Mouse (Mus musculus) heart, postnatal 0 days (tissue): ENCODE measurements at regions not wholly inside any gene's neighbourhood (a gene's known extent, or its start where the extent isn't known, plus 50 kb on each side); places are given as distances from the start of the nearest gene placed in this dataset.
"Not testable (repeated sequence)": the region's sequence is repeated elsewhere in the genome, so short reads cannot be mapped to it uniquely, and the experiment has no call there.

Experiments used
- ATAC-seq: fragments of 200-750 bp; cut with Nextera tagmentation; 2 replicates; pipeline ENCODE4 v1.8.0; 2017; ENCODE audit warnings: low read depth, moderate number of reproducible peaks, moderate library complexity; ENCODE audit not compliant: insufficient read depth
- DNase-seq: peaks from one replicate; pipeline ENCODE4 v3.0.0-alpha.2; 2016; ENCODE audit warnings: low spot score
- H3K27ac ChIP-seq: fragments of 300-500 bp; sonication (generic); 2 replicates; pipeline ENCODE4 v1.5.1; 2014; ENCODE audit warnings: low read depth, mild to moderate bottlenecking
- H3K27me3 ChIP-seq: fragments of 300-500 bp; sonication (generic); 2 replicates; pipeline ENCODE4 v1.6.1; 2014; ENCODE audit warnings: low read length, mixed read lengths; ENCODE audit not compliant: control insufficient read depth, insufficient read depth
- H3K36me3 ChIP-seq: fragments of 300-500 bp; sonication (generic); replicated peaks from 2 replicates; pipeline ENCODE4 v1.6.1; 2014; ENCODE audit warnings: low read length, mixed read lengths; ENCODE audit not compliant: control insufficient read depth, insufficient read depth
- H3K4me1 ChIP-seq: fragments of 300-500 bp; sonication (generic); 2 replicates; pipeline ENCODE4 v1.6.1; 2014; ENCODE audit warnings: antibody characterized with exemption; ENCODE audit not compliant: control insufficient read depth, insufficient read depth
- H3K4me2 ChIP-seq: fragments of 300-500 bp; sonication (generic); 2 replicates; pipeline ENCODE4 v1.6.1; 2014; ENCODE audit warnings: low read depth, mild to moderate bottlenecking, low read length, moderate library complexity
- H3K4me3 ChIP-seq: fragments of 300-500 bp; sonication (generic); 2 replicates; pipeline ENCODE4 v1.5.1; 2014; ENCODE audit warnings: low read depth, low read length
- H3K9ac ChIP-seq: fragments of 300-500 bp; sonication (generic); replicated peaks from 2 replicates; pipeline ENCODE4 v1.6.1; 2014; ENCODE audit warnings: low read depth, low read length, mixed read lengths
- H3K9me3 ChIP-seq: fragments of 300-500 bp; sonication (generic); replicated peaks from 2 replicates; pipeline ENCODE4 v1.6.1; 2016; ENCODE audit warnings: low read length; ENCODE audit not compliant: control insufficient read depth
- CTCF ChIP-seq: IDR thresholded peaks from 2 replicates; pipeline ENCODE4 v1.5.1; 2016; ENCODE audit warnings: antibody characterized with exemption, control low read depth, low read depth
- EP300 ChIP-seq: IDR thresholded peaks from 2 replicates; pipeline ENCODE4 v1.6.1; 2016; ENCODE audit warnings: antibody characterized with exemption, low read depth
- WGBS: fragments of 180-500 bp; shearing (Covaris S2); extraction: QIAGEN DNeasy Blood & Tissue Kit; methylation state at CpG from one replicate; pipeline ENCODE4 v1.1.7; 2014; 5-methylcytosine and 5-hydroxymethylcytosine counted together

DNA sequence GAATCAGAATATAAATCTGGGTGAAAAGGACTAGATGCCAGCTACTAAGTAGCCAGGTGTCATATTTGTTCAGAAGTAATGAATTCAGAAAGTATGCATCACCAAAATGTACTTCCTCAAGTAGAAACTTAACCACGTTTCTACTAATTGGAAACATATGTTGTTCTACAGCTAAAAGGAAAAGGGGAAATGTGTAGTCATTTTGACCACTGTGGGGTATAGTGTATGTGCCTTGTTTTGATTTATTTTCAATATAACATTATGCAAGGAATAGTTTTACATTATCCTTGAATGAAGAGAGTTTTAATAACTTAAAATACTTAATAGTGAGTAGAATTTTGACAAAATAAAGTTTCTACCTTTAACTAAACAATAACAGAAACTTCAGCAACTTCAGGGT is 257.7 kb downstream of the Plod2 start:
- H3K27ac ChIP-seq: no peak overlapping the region
- ATAC-seq: no peak
- H3K4me3 ChIP-seq: no peak overlapping the region
- no peaks in the 10 kb centered on the region for H3K27me3 ChIP-seq
- DNase-seq: no peak
- no peak overlapping the region for H3K9ac ChIP-seq
- H3K9me3 ChIP-seq: no peaks in the 10 kb centered on the region
- H3K36me3 ChIP-seq: no peaks in the 10 kb centered on the region
- no peaks in the 10 kb centered on the region for H3K4me1 ChIP-seq
- no peak overlapping the region for H3K4me2 ChIP-seq
- no peak for TF ChIP-seq CTCF
- TF ChIP-seq EP300: no peak
- WGBS: 50% methylated on average over 1 of the region's 1 CpGs

DNA sequence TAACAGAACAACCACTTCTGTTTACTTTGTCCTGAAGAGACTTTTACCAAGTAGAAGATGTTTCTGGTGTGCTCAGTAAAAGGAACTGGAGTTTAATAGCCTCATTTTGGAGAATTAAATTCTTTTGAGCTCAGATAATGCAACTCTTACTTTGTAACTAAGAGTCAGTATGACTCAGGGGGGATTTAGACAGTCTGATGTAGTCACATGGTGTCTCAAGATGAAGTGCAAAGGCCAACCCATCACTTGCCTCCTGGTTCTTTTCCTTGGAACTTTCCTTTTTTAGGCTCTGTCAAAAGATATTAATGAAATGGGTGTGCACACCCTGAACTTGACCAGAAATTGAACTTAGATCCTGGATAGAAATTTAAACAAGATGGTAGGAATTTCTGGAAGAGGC is 267.4 kb downstream of the Plod2 start:
- Histone ChIP-seq H3K27ac (no peak overlapping the region), H3K9me3 (no peaks in the 10 kb centered on the region), H3K27me3 (no peaks in the 10 kb centered on the region), H3K36me3 (no peaks in the 10 kb centered on the region), H3K4me3 (no peak overlapping the region), H3K4me1 (no peaks in the 10 kb centered on the region), H3K9ac (no peak overlapping the region), H3K4me2 (no peak overlapping the region)
- no peak for DNase-seq
- ATAC-seq: no peak
- TF ChIP-seq CTCF (no peak), EP300 (no peak)

DNA sequence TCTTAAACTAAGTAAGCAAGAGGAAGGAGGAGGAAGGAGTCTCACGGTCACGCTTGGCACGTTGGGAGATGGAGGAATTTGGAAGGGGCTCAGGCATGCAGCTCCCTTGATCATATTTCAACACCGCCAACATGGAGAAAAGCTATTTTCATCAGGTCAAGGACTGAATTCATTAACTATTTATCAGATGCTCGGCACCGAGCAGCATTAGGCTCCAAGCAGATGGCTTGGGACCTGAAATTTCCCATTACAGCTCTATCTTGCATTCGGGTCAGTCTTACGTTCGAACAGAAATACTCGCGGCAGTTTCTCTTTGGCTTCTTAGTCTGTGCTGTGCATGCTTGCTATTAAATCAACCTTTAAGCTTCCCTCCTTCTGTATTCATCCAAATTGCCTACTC is 278.7 kb downstream of the Plod2 start:
- no peak for ATAC-seq
- 51% methylated on average over 11 of the region's 11 CpGs for WGBS
- no peak overlapping the region for H3K9ac ChIP-seq

DNA sequence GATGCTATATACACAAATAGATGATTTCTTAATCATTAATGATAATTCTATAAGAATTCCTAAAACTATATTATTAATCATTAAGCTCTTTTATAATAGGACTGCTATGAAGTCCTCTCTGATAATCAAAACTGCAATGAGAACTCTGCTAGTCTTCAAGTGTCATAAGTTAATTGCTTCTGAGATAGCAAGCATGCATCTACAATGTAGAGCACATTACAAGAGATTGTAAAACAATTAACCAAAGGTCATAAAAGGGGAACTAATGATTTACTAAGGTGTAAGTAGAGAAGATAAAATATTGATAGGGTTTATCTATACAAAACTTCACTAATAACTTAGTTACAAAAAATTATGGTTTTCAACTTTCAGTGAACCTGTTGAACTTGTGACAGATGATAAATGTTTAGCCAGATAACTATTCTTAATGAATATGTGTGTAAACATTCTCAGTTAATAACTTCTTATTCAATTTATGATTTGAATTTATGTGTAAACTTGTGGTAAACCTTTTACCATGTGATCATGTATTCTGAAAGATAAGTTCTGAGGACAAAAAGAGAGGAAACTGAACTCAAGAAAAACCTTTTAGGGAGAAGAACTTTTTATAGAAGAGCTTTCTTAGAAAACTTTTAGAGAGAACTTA is 284.8 kb downstream of the Plod2 start:
- ATAC-seq: no peak
- no peak overlapping the region for H3K4me2 ChIP-seq

More for the DNA sequence above, 278.7 kb downstream of the Plod2 start:
- H3K4me1 ChIP-seq: no peaks in the 10 kb centered on the region
- H3K4me3 ChIP-seq: peak overlapping the region; percentile 8; the same call in 1 of the 2 replicates
- peak overlapping the region; percentile 42 for H3K4me2 ChIP-seq
- no peak overlapping the region for H3K27ac ChIP-seq
- DNase-seq: no peak
- H3K9me3 ChIP-seq: no peaks in the 10 kb centered on the region
- no peaks in the 10 kb centered on the region for H3K27me3 ChIP-seq
- H3K36me3 ChIP-seq: no peaks in the 10 kb centered on the region
- no peak for TF ChIP-seq EP300
- no peak for TF ChIP-seq CTCF

DNA sequence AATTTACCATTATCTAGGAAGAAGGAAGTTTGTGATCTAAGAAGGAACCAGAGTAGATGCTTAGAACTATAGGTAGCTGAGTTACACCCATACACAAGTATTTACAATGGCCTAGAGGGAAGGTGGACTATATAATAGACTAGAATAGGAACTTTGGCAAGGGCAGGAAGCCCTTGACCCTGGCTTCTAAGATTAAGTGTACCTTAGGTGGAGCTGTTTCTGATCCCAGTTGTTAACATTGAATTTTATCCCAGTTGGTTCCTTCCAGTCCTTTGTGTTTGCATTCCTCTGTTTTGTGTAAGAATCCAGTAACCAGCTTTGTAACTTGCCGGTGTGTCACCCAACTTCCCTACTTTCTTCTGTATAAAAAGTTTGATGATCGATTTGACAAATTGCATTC is 294.1 kb downstream of the Plod2 start:
- 82% methylated on average over 2 of the region's 2 CpGs for WGBS
- not testable (repeated sequence) for ATAC-seq, DNase-seq

More for the DNA sequence above, 284.8 kb downstream of the Plod2 start:
- Histone ChIP-seq H3K4me3 (no peak overlapping the region), H3K9me3 (no peaks in the 10 kb centered on the region), H3K9ac (no peak overlapping the region), H3K27me3 (no peaks in the 10 kb centered on the region), H3K36me3 (no peaks in the 10 kb centered on the region), H3K27ac (no peak overlapping the region), H3K4me1 (no peaks in the 10 kb centered on the region)
- no peak for DNase-seq
- TF ChIP-seq CTCF (no peak), EP300 (no peak)

DNA sequence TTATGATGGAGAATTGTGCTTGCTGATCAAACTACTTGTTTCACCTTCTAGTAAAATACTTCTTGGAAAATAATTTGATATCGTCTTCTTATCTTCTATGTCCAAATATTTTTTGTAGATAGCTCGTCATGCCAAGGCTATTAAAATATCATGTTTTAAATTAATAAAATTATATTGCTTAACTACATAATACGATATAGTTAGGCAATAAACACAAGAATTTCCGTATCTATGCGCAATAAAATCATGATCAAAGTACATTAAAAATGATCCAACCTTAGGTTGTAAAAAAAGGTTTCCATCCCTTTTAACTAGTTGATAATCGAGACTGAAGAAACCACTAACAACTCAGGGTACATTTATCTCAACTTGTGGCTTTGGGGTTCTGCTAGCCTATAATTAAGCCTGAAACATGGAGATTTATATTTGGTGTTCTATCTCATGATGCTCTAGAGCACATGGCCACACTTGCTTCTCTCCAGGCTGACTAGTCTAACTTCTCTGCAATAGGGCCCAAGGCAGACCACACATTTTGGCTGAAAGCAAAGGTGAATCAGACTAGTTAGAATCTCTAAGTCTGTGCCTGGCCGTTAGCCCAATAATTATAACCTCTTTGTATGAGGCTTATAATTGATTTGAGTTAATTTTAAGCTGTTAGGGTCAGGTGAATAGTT is 314.5 kb downstream of the Plod2 start:
- DNase-seq (no peak), ATAC-seq (no peak)
- Histone ChIP-seq H3K9me3 (no peaks in the 10 kb centered on the region), H3K9ac (no peak overlapping the region), H3K27me3 (no peaks in the 10 kb centered on the region), H3K4me1 (no peaks in the 10 kb centered on the region), H3K27ac (no peak overlapping the region), H3K4me2 (no peak overlapping the region), H3K4me3 (no peak overlapping the region), H3K36me3 (no peaks in the 10 kb centered on the region)
- 81% methylated on average over 7 of the region's 7 CpGs for WGBS
- TF ChIP-seq CTCF: no peak
- no peak for TF ChIP-seq EP300

More for the DNA sequence above, 294.1 kb downstream of the Plod2 start:
- not testable (repeated sequence) for H3K9ac ChIP-seq, H3K36me3 ChIP-seq, H3K27me3 ChIP-seq, H3K27ac ChIP-seq, H3K4me1 ChIP-seq, H3K4me2 ChIP-seq, H3K9me3 ChIP-seq, H3K4me3 ChIP-seq
